Mouse (Mus musculus): Measurements from ENCODE around the gene Adk.

DNA sequence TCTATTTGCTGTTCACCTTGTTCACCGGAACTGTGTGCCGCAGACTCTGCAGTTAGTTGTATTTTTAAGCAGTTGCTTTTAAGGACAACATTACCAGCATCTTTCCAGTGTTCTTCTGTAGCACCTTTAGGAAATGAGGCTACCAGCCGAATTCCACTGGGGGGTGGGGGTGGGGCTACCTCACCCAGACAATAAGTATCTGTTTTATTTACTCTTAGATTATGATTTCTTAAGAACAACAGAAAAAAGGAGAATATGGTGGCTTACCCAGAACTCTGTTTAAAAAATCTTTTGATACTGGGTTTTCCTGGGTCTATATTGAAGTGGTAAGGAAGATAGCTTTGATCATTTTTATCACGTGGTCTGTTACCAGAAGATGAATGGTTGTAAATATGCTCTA is 18.1 kb upstream of the Adk start:
- TF ChIP-seq POLR2A (IDR thresholded peaks at IDR 0.05; ENCODE audit: borderline replicate concordance, low read depth, low read length) (no peak), CTCF (IDR thresholded peaks at IDR 0.05; ENCODE audit: low read depth, low read length) (no peak)

Measured in bone marrow macrophage, adult 2 months (primary cell).